ENCODE assay signal across 8 mouse cellular contexts in genomic region chr13:43773965-43774566, GRCm38 (mm10). TPM values are rescaled to one million over a fixed set of nuclear protein-coding genes. Genes with fewer than 3 reads are reported as not detected.
DNase-seq lines count a peak whose midpoint lies in the region; TF ChIP-seq lines count a peak whose summit lies in the region.
"Had no signal": no experiment of that assay in that cellular context is flagged by ENCODE, and none has a peak within 500 bp of the region (broad histone marks: within the 10 kb centered on the region; RNA-seq: fewer than 3 reads in every experiment).

No protein-coding gene starts in this region.

- intact Hi-C loops in heart, postnatal 14 days (cut with DNase I): no loop called here

- H3K27ac ChIP-seq in layer of hippocampus, adult 2 months: no peak overlapping the region
- H3K27ac ChIP-seq: limb, embryonic 13.5 days had no signal

- peak; percentile 48 to 72 for DNase-seq in layer of hippocampus, adult 2 months (ENCODE audit: low spot score in 2 of 2)
- DNase-seq in layer of hippocampus, adult 11-12 months (ENCODE audit: low spot score): no peak
- DNase-seq in adrenal gland, postnatal 25 days: peak; percentile 64
- DNase-seq in heart, postnatal 14 days: peak; percentile 73 to 75
- DNase-seq in layer of hippocampus, postnatal 36 days: peak; percentile 50 to 56
- DNase-seq in naive thymus-derived CD4-positive, alpha-beta T cell, adult 2 months (ENCODE audit: low read depth): peak; percentile 45
- DNase-seq in urinary bladder, postnatal 4 days (ENCODE audit: low spot score in 2 of 2): no peak

- no peak for TF ChIP-seq CTCF in layer of hippocampus, adult 2 months (conservative IDR thresholded peaks at IDR 0.05)

- H3K4me3 ChIP-seq in layer of hippocampus, adult 2 months: no peak overlapping the region
- H3K4me3 ChIP-seq: limb, embryonic 13.5 days had no signal

RNA-seq across cellular contexts. Expression of gene Cd83, which starts 10.5 kb away (rescaled TPM):
- 1 to 10 TPM; 7.5 to 8.3 TPM for total RNA-seq in layer of hippocampus, adult 2 months (2021)
- 1.9 and 2.9 TPM in 2 replicates for total RNA-seq in adrenal gland, postnatal 25 days (2021)
- total RNA-seq in heart, postnatal 14 days (2021): 1 to 10 TPM; 3.2 to 5.3 TPM
- 1 to 10 TPM; 7.0 to 8.1 TPM for total RNA-seq in layer of hippocampus, postnatal 36 days (2021)

Comparison
In these comparisons a context has a peak if more than half of its experiments do, and no peak if none do; other contexts are left out.
1. DNase-seq: peak in layer of hippocampus, adult 2 months (2 of 2), adrenal gland, postnatal 25 days (single experiment), heart, postnatal 14 days (2 of 2), layer of hippocampus, postnatal 36 days (2 of 2) and naive thymus-derived CD4-positive, alpha-beta T cell, adult 2 months (single experiment); none in layer of hippocampus, adult 11-12 months (single experiment) and urinary bladder, postnatal 4 days (0 of 2).